Mouse (Mus musculus): Measurements from ENCODE around the gene Rnf4. TPM values are rescaled to one million over a fixed set of nuclear protein-coding genes. Genes with fewer than 3 reads are reported as not detected.

Gene Rnf4
- total RNA-seq, 2 experiments from 2014 or later = 120 to 145 TPM

DNA sequence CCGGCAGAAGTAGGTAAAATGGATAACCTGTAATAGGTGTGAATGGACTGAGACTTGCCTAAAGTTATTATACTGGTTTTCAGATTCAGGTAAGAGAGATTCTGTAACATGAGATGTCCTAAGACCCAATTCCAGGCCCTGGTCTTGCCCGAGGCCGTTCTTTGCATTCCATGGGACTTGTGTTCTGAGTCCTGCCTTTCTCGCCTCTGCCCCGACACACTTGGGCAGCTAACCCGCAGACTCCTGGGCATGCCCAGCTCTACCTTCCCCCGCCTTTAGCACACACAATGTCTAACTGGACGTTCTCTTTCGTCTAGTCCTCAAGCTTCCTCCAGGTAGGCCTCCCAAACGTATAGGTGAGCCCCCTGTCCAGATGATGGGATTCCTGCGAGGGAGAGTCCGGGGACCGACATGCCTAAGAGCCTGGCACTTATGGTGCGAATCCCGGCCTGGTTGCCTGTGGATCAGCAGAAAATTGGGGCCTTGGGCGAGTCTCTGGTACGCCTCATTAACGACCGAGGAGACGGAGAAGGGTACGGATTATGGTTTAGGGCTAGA lies 471 bp upstream of the Rnf4 start:
- ATAC-seq (replicated peaks; ENCODE audit: poor library complexity) = peak; percentile 20

DNA sequence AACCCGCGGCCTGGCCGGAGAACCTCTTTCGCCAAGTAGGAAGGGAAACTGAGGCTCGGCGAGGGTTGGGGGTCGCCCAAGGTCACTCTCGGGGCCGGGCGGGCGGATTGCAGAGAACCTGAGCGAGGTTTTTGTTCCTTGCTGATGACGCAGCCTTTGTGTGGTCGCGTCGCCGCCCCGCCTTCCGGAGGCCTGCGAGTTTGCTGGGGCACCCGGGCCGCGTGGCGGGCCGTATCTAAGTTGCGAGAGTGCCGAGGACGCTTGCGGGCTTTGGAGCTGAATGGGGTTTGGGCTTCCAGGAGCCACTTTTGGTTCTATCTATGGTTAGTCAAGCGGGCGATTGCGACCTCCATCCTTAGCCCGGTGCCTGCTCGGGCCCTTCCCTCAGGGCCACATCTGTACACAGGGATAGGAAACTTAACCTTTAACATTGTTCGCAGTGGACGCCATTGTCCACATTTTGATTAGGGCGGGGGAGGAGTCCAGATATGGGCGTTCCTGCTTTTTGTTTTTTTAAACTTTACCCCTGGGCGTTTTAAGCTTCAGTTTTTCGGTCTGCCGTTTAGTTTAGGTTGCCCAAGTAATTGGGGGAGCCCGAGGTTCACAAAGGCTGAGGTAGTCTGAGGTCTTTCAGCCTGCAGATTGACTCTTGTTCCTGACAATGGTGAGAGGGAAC lies 824 bp downstream of the Rnf4 start:
- peak; percentile 58 for ATAC-seq (replicated peaks; ENCODE audit: poor library complexity)

- ATAC-seq (replicated peaks; ENCODE audit: poor library complexity) = no peak
These were observed 4.2 kb downstream of the Rnf4 start for GRCm38 (mm10) chr5:34340246-34340645.

DNA sequence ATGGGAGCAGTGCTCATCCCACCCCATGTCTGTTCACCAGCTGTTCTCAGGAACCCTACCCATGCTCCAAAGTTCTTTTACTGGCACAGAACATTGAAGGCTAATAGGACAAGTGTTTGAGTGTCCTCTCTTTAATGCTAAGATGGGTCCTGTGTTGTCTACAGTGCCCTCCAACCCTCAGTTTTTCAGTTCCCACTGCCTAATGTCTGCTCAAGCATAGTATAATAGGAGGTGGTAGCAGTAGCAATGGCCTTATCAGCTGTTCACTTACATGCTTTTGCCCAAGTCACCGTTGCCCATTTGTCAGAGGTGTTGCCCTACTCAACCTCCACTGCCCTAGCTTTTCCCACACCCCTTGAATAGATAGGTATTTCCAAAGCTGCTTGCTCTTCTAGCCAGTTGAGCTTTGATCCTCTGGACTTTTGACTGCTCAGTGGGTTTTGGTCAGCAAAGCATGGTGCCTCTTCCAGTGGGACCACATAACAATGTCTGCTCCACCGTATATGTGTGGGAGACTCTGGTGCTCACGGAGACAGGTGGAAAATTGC lies 16.1 kb downstream of the Rnf4 start:
- no peak for ATAC-seq (replicated peaks; ENCODE audit: poor library complexity)

DNA sequence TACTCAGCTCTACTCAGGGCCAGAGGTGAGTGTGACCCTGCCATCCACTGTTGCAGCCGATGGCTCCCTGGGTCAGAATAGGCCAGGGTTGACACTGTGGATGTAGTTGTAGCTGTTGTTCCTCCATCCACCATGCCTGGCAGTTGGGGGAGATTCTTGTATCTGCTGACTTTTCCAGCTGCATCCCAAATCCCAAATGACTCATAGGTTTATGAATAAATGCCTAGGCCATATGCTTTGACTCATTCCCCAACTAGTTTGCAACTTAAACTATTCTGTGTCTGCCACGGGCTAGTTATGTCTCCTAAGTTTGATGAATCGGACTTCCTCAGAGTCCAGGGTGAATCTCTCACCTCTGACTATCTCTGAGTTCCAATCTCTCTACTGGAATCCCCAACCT lies 24.2 kb downstream of the Rnf4 start:
- ATAC-seq (replicated peaks; ENCODE audit: poor library complexity) = no peak

- no peak for ATAC-seq (replicated peaks; ENCODE audit: poor library complexity)
These were observed 27.0 kb downstream of the Rnf4 start for GRCm38 (mm10) chr5:34363115-34363514.

GRCm38 (mm10) chr5:34368551-34369290 lies 32.6 kb downstream of the Rnf4 start:
- ATAC-seq (replicated peaks; ENCODE audit: poor library complexity) = no peak; the same call in 1 of the 2 replicates

DNA sequence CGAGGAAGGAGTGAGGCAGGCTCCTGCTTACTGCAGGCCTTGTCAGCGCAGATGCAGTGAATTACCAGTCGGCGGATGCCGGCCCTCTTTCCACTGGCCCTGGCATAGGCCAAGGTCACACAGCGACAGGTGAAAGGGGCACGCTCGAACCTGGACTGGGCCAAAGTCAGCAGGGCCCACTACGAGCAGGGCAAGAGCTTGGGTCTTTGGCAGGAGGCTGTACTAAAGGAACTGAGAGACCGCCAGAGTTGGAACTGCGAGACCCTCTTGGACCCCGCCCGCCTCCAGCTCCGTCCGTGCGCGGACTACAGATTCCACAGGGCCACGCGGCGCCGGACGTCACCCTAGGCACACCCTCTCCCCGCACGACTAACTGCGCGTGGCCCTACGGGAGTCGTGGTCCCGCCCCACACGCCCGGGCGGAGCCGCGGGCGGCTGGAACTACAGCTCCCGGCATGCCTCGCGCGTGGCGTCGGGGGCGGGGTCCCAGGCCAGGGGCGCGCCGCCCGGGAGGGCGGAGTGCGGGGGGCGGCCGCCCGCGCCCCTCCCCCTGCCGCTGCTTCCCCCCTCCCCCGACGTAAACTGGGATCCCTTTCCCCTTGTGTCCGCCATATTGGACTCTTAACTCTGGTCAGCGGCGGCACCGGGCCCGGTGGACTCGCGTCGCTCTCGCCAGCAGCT lies 33.4 kb downstream of the Rnf4 start, which contains the start of gene Fam193a:
Fam193a (plus strand) TSS at position 593 of the 681 bp plus-strand sequence.
- peak; percentile 95 for ATAC-seq (replicated peaks; ENCODE audit: poor library complexity)

- no peak for ATAC-seq (replicated peaks; ENCODE audit: poor library complexity)
These were observed 34.1 kb downstream of the Rnf4 start for GRCm38 (mm10) chr5:34370022-34370823.

DNA sequence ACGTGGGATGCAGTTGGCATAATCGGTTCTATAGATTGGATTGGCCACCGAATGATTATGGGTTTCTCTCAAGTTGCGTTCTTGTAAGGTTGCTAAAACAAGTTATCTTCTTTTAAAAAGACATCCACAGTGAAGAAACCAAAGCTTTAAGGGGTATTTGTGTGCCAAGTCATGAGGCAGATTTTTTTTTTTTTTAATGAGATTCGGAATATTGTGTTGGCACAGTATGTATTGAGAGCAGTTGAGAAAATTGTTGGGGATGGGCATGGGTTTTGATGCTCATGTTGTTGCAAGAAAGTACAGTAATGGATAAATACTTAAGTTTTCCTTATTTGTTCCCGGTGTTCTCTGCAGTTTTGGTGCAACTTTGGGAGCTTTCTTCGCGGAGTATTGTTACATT lies 34.8 kb downstream of the Rnf4 start:
- no peak for ATAC-seq (replicated peaks; ENCODE audit: poor library complexity)

GRCm38 (mm10) chr5:34372141-34372540 lies 36.1 kb downstream of the Rnf4 start:
- ATAC-seq (replicated peaks; ENCODE audit: poor library complexity) = no peak

DNA sequence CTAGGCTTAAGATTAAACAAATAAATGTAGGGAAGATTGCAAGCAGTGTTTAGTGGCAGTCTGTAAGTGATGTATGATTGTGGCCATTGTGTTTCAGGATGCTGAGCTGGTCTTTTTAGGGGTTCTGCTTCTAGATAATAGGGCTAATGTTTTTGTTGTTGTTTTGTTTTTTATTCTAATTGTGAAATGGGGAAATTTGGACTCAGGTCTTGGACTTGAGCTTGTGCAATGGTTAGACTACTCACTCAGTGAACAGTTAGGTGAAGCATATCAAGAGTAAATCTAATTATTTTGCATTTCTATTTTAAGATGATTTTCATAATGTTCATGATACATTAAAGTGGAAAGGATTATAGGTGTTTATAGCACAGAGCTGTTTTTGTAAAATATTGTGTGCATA lies 36.5 kb downstream of the Rnf4 start:
- no peak for ATAC-seq (replicated peaks; ENCODE audit: poor library complexity)

GRCm38 (mm10) chr5:34378787-34379186 lies 42.7 kb downstream of the Rnf4 start:
- ATAC-seq (replicated peaks; ENCODE audit: poor library complexity) = peak; percentile 80

GRCm38 (mm10) chr5:34381700-34382099 lies 45.6 kb downstream of the Rnf4 start:
- no peak for ATAC-seq (replicated peaks; ENCODE audit: poor library complexity)

DNA sequence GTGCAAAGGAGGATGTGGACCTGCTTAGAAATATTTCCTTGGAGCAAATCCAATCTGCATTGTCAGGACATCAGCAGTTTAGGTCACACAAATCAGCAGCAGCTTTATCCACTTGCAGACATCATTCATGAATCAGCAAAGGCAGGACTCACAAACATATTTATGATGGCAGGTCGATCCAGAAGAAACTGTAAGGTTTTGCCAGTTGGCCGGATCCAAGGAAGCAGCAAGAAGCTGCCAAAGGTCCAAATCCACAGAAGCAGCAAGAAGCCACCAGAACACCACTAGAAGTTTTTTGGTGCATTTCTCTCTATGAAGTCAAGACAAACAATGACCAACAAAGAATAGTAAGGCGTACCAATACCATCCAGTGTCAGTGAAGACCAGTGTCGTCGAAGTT lies 49.5 kb downstream of the Rnf4 start:
- ATAC-seq (replicated peaks; ENCODE audit: poor library complexity) = no peak

- ATAC-seq (replicated peaks; ENCODE audit: poor library complexity) = no peak
These were observed 50.7 kb downstream of the Rnf4 start for GRCm38 (mm10) chr5:34386744-34387143.

DNA sequence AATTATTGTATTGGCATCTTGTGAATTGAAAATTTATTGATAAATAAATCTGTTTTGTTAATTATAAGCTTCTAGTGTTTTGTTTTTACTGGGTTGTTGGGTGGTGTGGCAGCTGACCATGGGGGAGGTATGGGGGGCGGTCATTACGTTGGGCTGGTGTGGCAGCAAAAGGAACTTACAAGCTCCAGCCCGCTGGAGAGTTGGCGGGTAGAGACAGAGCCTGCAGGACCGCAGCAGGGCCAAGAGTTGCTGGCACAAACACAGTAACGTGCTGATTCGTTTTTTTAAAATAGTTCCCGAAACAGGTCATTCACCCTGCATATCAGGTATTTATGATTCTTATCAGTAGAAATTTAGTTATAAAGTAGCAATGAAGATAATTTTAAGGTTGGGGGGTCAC lies 57.2 kb downstream of the Rnf4 start:
- ATAC-seq (replicated peaks; ENCODE audit: poor library complexity) = no peak

GRCm38 (mm10) chr5:34395347-34395746 lies 59.3 kb downstream of the Rnf4 start:
- ATAC-seq (replicated peaks; ENCODE audit: poor library complexity) = no peak

DNA sequence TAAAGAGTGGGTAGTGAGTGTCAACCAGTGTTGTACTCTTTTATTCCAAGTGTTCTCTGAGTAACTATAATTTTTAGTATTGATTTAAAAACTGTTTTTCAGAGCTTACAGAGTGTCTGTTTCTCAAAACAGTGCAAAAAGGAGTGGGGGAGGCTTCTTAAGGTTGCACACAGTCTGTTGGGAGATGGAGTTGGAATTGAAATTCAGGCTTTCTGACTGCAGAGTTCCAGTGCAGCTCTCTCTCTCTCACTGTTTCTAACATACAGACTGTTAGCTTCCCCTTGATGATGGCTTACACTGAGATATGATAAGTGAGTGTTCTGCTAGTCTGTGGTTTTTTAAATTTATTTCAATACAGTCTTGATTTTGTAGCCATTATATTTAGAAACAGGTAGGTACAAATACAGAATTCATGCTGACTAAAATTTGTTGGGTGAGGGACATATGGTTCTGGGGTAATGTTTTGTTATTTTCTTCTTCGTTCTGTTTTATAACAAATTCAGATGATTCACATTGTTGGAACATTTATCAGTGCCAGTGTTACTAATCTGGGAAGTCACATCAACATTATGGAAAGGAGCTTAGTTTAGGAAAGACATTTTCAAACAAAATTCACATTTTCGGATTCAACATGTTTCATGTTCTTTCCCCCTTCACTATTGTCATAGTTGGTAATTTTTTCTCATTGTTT lies 59.9 kb downstream of the Rnf4 start:
- ATAC-seq (replicated peaks; ENCODE audit: poor library complexity) = no peak

DNA sequence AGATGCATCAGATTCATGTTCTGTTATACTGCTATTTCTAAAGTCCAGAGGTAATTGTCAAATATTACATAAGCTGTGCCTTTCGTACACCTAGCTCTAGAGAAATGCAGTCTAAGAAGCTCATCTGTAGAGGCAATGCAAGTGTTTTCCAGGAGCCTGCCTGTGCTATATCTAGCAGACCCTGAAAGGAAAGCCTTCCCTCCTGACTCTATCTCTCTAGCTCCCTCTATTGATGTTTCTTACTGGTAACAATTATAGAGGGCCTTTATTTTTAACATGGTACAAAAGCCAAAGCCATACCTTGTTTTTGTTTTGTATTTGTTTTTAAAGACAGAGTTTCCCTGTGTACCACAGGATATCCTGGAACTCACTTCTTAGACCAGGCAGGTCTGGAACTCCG lies 61.8 kb downstream of the Rnf4 start:
- 0 out of 2 replicates have a peak, but pooled peaks have one; percentile 44 for ATAC-seq (replicated peaks; ENCODE audit: poor library complexity)
